Mouse (Mus musculus) heart, embryonic 14.5 days (tissue): ENCODE data around the gene Elf2. TPM values are rescaled to one million over a fixed set of nuclear protein-coding genes. Genes with fewer than 3 reads are reported as not detected.

Experiments
- ATAC-seq: fragments of 200-750 bp; cut with Nextera tagmentation; 2 replicates; pipeline ENCODE4 v1.8.0; 2017; ENCODE audit warnings: low read depth, moderate TSS enrichment; ENCODE audit not compliant: insufficient number of reproducible peaks, insufficient read depth, low FRiP score
- H3K27ac ChIP-seq, 2 experiments: fragments of 200-500 bp in 1 of 2; fragments of 300-500 bp in 1 of 2; sonication (generic) in 1 of 2; replicated peaks in 1 of 2; 2 replicates each; pipeline ENCODE4 v1.5.1; 2012 to 2014; ENCODE audit warnings: low read depth in 2 of 2, low read length in 2 of 2, control low read depth in 1 of 2, mild to moderate bottlenecking in 1 of 2, mixed read lengths in 1 of 2; ENCODE audit not compliant: control insufficient read depth in 1 of 2, insufficient read depth in 1 of 2
- H3K27me3 ChIP-seq: fragments of 300-500 bp; sonication (generic); 2 replicates; pipeline ENCODE4 v1.6.1; 2014; ENCODE audit warnings: mild to moderate bottlenecking, low read length, control low read depth; ENCODE audit not compliant: control insufficient read depth, insufficient read depth
- H3K36me3 ChIP-seq: fragments of 300-500 bp; sonication (generic); 2 replicates; pipeline ENCODE4 v1.6.1; 2014; ENCODE audit warnings: mild to moderate bottlenecking, control low read depth, low read length, mixed read lengths; ENCODE audit not compliant: control insufficient read depth, insufficient read depth
- H3K4me1 ChIP-seq, 2 experiments: fragments of 200-500 bp in 1 of 2; fragments of 300-500 bp in 1 of 2; sonication (generic) in 1 of 2; 2 replicates each; pipeline ENCODE4 v1.6.1; 2012 to 2014; ENCODE audit warnings: low read length in 2 of 2, control low read depth in 1 of 2, mixed read lengths in 1 of 2; ENCODE audit not compliant: control insufficient read depth in 2 of 2, insufficient read depth in 2 of 2
- H3K4me2 ChIP-seq: fragments of 300-500 bp; sonication (generic); 2 replicates; pipeline ENCODE4 v1.6.1; 2014; ENCODE audit warnings: mild to moderate bottlenecking, low read length
- H3K4me3 ChIP-seq, 2 experiments: fragments of 200-500 bp in 1 of 2; fragments of 300-500 bp in 1 of 2; sonication (generic) in 1 of 2; 2 replicates each; pipeline ENCODE4 v1.5.1; 2012 to 2014; ENCODE audit warnings: low read length in 2 of 2, mild to moderate bottlenecking in 2 of 2, control low read depth in 1 of 2, low read depth in 1 of 2, moderate library complexity in 1 of 2; ENCODE audit not compliant: control insufficient read depth in 1 of 2, insufficient read depth in 1 of 2
- H3K9ac ChIP-seq: fragments of 300-500 bp; sonication (generic); 2 replicates; pipeline ENCODE4 v1.6.1; 2014; ENCODE audit warnings: mild to moderate bottlenecking, low read length
- H3K9me3 ChIP-seq: fragments of 300-500 bp; sonication (generic); 2 replicates; pipeline ENCODE4 v1.6.1; 2016; ENCODE audit warnings: low read length, control low read depth; ENCODE audit not compliant: control insufficient read depth
- WGBS: fragments of 180-500 bp; shearing (Covaris S2); extraction: QIAGEN DNeasy Blood & Tissue Kit; methylation state at CpG from one replicate; pipeline ENCODE4 v1.1.7; 2014; 5-methylcytosine and 5-hydroxymethylcytosine counted together
- polyA plus RNA-seq: library from polyadenylated mRNA; unstranded; fragments of >200 nt; fragmentation: Nextera tagmentation; extraction: Ambion mirVana; gene quantifications from 2 replicates; pipeline ENCODE4 v1.2.1, GENCODE M21; 2014

Elf2 gene
- polyA plus RNA-seq, 1 experiment from 2014 or later = 60.7 TPM

- H3K4me1 ChIP-seq = peaks cover 19 to 51% of the 10 kb centered on the region in 2 experiments
- no peak overlapping the region for H3K4me2 ChIP-seq
- 64% methylated on average over 5 of the region's 5 CpGs for WGBS
- no peak overlapping the region for H3K9ac ChIP-seq
- H3K36me3 ChIP-seq = 0 out of 2 replicates have a peak, but pooled peaks cover 3% of the 10 kb centered on the region
- no peak overlapping the region for H3K4me3 ChIP-seq
- H3K27me3 ChIP-seq = no peaks in the 10 kb centered on the region
- H3K9me3 ChIP-seq = no peaks in the 10 kb centered on the region
- peak overlapping the region; percentile 12 to 19; a peak in 1 of 4 replicates for H3K27ac ChIP-seq
- ATAC-seq = no peak
Measured at GRCm38 (mm10) chr3:51230886-51231285, 109.6 kb downstream of the Elf2 start.

GRCm38 (mm10) chr3:51230146-51230835, 110.2 kb downstream of the Elf2 start:
- no peak for ATAC-seq
- Histone ChIP-seq H3K27me3 (no peaks in the 10 kb centered on the region), H3K9ac (no peak overlapping the region), H3K4me3 (no peak overlapping the region), H3K36me3 (0 out of 2 replicates have a peak, but pooled peaks cover 3% of the 10 kb centered on the region), H3K27ac (0 out of 4 replicates have a peak overlapping the region, but pooled peaks of 1 of the 2 experiments have one; percentile 14), H3K9me3 (no peaks in the 10 kb centered on the region), H3K4me2 (no peak overlapping the region), H3K4me1 (peaks cover 19 to 55% of the 10 kb centered on the region in 2 experiments)
- WGBS = 63% methylated on average over 6 of the region's 6 CpGs

- H3K27me3 ChIP-seq = no peaks in the 10 kb centered on the region
- H3K4me2 ChIP-seq = no peak overlapping the region
- H3K4me3 ChIP-seq = no peak overlapping the region
- no peak overlapping the region for H3K27ac ChIP-seq
- H3K4me1 ChIP-seq = peaks cover 17 to 46% of the 10 kb centered on the region in 2 experiments
- WGBS = 80% methylated on average over 3 of the region's 3 CpGs
- no peak overlapping the region for H3K9ac ChIP-seq
- 0 out of 2 replicates have a peak, but pooled peaks cover 3% of the 10 kb centered on the region for H3K36me3 ChIP-seq
- no peak for ATAC-seq
- no peaks in the 10 kb centered on the region for H3K9me3 ChIP-seq
Measured at GRCm38 (mm10) chr3:51229226-51229625, 111.2 kb downstream of the Elf2 start.

GRCm38 (mm10) chr3:51228821-51229205, 111.7 kb downstream of the Elf2 start:
- ATAC-seq = no peak
- H3K9ac ChIP-seq = no peak overlapping the region
- H3K27me3 ChIP-seq = no peaks in the 10 kb centered on the region
- H3K9me3 ChIP-seq = no peaks in the 10 kb centered on the region
- peaks cover 18 to 45% of the 10 kb centered on the region in 2 experiments for H3K4me1 ChIP-seq
- 0 out of 2 replicates have a peak, but pooled peaks cover 3% of the 10 kb centered on the region for H3K36me3 ChIP-seq
- no peak overlapping the region for H3K27ac ChIP-seq
- WGBS = 81% methylated on average over 9 of the region's 9 CpGs
- H3K4me2 ChIP-seq = no peak overlapping the region
- no peak overlapping the region for H3K4me3 ChIP-seq

- 77% methylated on average over 10 of the region's 10 CpGs for WGBS
- H3K4me3 ChIP-seq = no peak overlapping the region
- no peak overlapping the region for H3K27ac ChIP-seq
- peaks cover 17 to 46% of the 10 kb centered on the region in 2 experiments for H3K4me1 ChIP-seq
- no peak overlapping the region for H3K9ac ChIP-seq
- no peak for ATAC-seq
- H3K27me3 ChIP-seq = no peaks in the 10 kb centered on the region
- H3K4me2 ChIP-seq = no peak overlapping the region
- no peaks in the 10 kb centered on the region for H3K9me3 ChIP-seq
- H3K36me3 ChIP-seq = 0 out of 2 replicates have a peak, but pooled peaks cover 3% of the 10 kb centered on the region
Measured at GRCm38 (mm10) chr3:51228038-51228820, 112.2 kb downstream of the Elf2 start.

- 72% methylated on average over 3 of the region's 3 CpGs for WGBS
Measured at GRCm38 (mm10) chr3:51226601-51227000, 113.9 kb downstream of the Elf2 start.

GRCm38 (mm10) chr3:51225979-51226378, 114.5 kb downstream of the Elf2 start:
- WGBS = 94% methylated on average over 10 of the region's 10 CpGs
- peak overlapping the region; percentile 94; the same call in 1 of the 2 replicates for H3K9ac ChIP-seq
- peak overlapping the region; percentile 80 for H3K4me2 ChIP-seq
- H3K4me1 ChIP-seq = peaks cover 22 to 57% of the 10 kb centered on the region in 2 experiments
- no peaks in the 10 kb centered on the region for H3K27me3 ChIP-seq
- H3K27ac ChIP-seq = no peak overlapping the region
- peak overlapping the region in 1 of 2 experiments; percentile 82; a peak in 2 of 4 replicates for H3K4me3 ChIP-seq
- no peak for ATAC-seq
- H3K36me3 ChIP-seq = 0 out of 2 replicates have a peak, but pooled peaks cover 3% of the 10 kb centered on the region
- H3K9me3 ChIP-seq = no peaks in the 10 kb centered on the region

More at GRCm38 (mm10) chr3:51226601-51227000, 113.9 kb downstream of the Elf2 start:
- no peak for ATAC-seq
- Histone ChIP-seq H3K9ac (no peak overlapping the region), H3K9me3 (no peaks in the 10 kb centered on the region), H3K4me1 (peaks cover 21 to 52% of the 10 kb centered on the region in 2 experiments), H3K27ac (no peak overlapping the region), H3K4me2 (peak overlapping the region; percentile 80), H3K4me3 (peak overlapping the region in 1 of 2 experiments; percentile 4; a peak in 1 of 4 replicates), H3K27me3 (no peaks in the 10 kb centered on the region), H3K36me3 (0 out of 2 replicates have a peak, but pooled peaks cover 3% of the 10 kb centered on the region)
